In the genomic region with DNA sequence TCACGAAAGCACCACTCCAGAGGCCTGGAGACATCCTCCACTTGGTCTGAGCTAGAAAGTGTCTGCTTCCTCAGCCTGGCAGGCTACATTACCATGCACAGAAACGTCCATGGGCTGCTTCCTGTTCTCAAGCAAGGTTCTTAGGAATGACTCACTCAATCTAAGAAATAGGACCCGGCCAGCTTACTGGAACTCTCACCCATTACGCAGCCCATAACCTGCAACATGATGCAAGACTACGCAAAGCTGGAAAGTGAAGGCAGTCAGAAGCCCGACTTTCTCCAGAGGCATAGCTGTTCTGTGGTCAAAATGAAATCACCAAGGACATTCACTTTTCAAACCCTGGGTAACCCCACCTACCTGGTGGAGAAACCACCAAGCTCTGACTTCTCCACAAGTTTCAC, we compare ENCODE assay signal across 9 mouse cellular contexts. TPM values are rescaled to one million over a fixed set of nuclear protein-coding genes. Genes with fewer than 3 reads are reported as not detected.
DNase-seq lines count a peak whose midpoint lies in the region; ATAC-seq and TF ChIP-seq lines count a peak whose summit lies in the region.
"Had no signal": no experiment of that assay in that cellular context is flagged by ENCODE, and none has a peak within 500 bp of the region (broad histone marks: within the 10 kb centered on the region; RNA-seq: fewer than 3 reads in every experiment).

No protein-coding gene starts in this region.

- DNase-seq in heart, adult 11 months, result peak; percentile 96
- peak; percentile 97 for DNase-seq in 416B (ENCODE audit: low read depth)
- peak; percentile 43 to 57 for DNase-seq in adrenal gland, postnatal 36 days
- DNase-seq in lung, postnatal 0 days (ENCODE audit: low spot score), result peak; percentile 90
- no peak for DNase-seq in hindbrain, embryonic 10.5 days (ENCODE audit: low spot score)
- DNase-seq in hindbrain, embryonic 11.5 days (ENCODE audit: low spot score), result no peak

- no peak overlapping the region for H3K9ac ChIP-seq in heart, embryonic 11.5 days (ENCODE audit: low read depth, low read length)
- no peak overlapping the region for H3K9ac ChIP-seq in lung, postnatal 0 days (replicated peaks; ENCODE audit: low read depth)
- no peak overlapping the region for H3K9ac ChIP-seq in hindbrain, embryonic 11.5 days (ENCODE audit: low read depth, low read length)

- TF ChIP-seq EP300 in lung, postnatal 0 days (IDR thresholded peaks at IDR 0.05), result peak; percentile 69

- peaks cover 38% of the 10 kb centered on the region for H3K4me1 ChIP-seq in heart, embryonic 11.5 days (ENCODE audit: control insufficient read depth, insufficient read depth, low read length)
- peaks cover 29% of the 10 kb centered on the region; the same call in 1 of the 2 replicates for H3K4me1 ChIP-seq in lung, postnatal 0 days (ENCODE audit: insufficient read depth, low read depth, low read length)
- H3K4me1 ChIP-seq in hindbrain, embryonic 10.5 days (replicated peaks), result peaks cover 18% of the 10 kb centered on the region; the same call in 1 of the 2 replicates
- H3K4me1 ChIP-seq in hindbrain, embryonic 11.5 days (replicated peaks; ENCODE audit: control insufficient read depth, insufficient read depth, low read length), result no peaks in the 10 kb centered on the region

- H3K4me3 ChIP-seq in heart, embryonic 11.5 days (ENCODE audit: low read depth, low read length), result no peak overlapping the region
- H3K4me3 ChIP-seq in lung, postnatal 0 days (ENCODE audit: low read depth, low read length), result no peak overlapping the region
- H3K4me3 ChIP-seq in hindbrain, embryonic 10.5 days, result no peak overlapping the region
- no peak overlapping the region for H3K4me3 ChIP-seq in hindbrain, embryonic 11.5 days (ENCODE audit: low read depth, low read length)

- H3K27me3 ChIP-seq in heart, embryonic 11.5 days (ENCODE audit: control insufficient read depth, insufficient read depth, low read length), result no peaks in the 10 kb centered on the region
- H3K27me3 ChIP-seq in lung, postnatal 0 days (replicated peaks; ENCODE audit: insufficient read depth, low read length), result no peaks in the 10 kb centered on the region
- no peaks in the 10 kb centered on the region for H3K27me3 ChIP-seq in hindbrain, embryonic 10.5 days (ENCODE audit: insufficient read depth, poor library complexity, severe bottlenecking)
- no peaks in the 10 kb centered on the region for H3K27me3 ChIP-seq in hindbrain, embryonic 11.5 days (ENCODE audit: control insufficient read depth, insufficient read depth, low read length)

- 68% methylated on average over 6 of the region's 6 CpGs for WGBS in heart, embryonic 11.5 days (ENCODE audit: insufficient replicate concordance)
- 36% methylated on average over 6 of the region's 6 CpGs for WGBS in lung, postnatal 0 days
- WGBS in hindbrain, embryonic 10.5 days, result 85% methylated on average over 6 of the region's 6 CpGs
- 84% methylated on average over 6 of the region's 6 CpGs for WGBS in hindbrain, embryonic 11.5 days

- H3K36me3 ChIP-seq in heart, embryonic 11.5 days (ENCODE audit: control insufficient read depth, insufficient read depth, low read length), result no peaks in the 10 kb centered on the region
- H3K36me3 ChIP-seq in lung, postnatal 0 days (ENCODE audit: insufficient read depth, low read length), result no peaks in the 10 kb centered on the region
- H3K36me3 ChIP-seq in hindbrain, embryonic 10.5 days, result no peaks in the 10 kb centered on the region
- H3K36me3 ChIP-seq in hindbrain, embryonic 11.5 days (ENCODE audit: control insufficient read depth, insufficient read depth, low read length), result no peaks in the 10 kb centered on the region

- H3K4me2 ChIP-seq in heart, embryonic 11.5 days, result no peak overlapping the region
- H3K4me2 ChIP-seq in lung, postnatal 0 days (replicated peaks; ENCODE audit: low read depth, low read length), result no peak overlapping the region; the same call in 1 of the 2 replicates
- no peak overlapping the region for H3K4me2 ChIP-seq in hindbrain, embryonic 11.5 days (replicated peaks; ENCODE audit: low read depth, low read length)

- no peak for TF ChIP-seq CTCF in lung, postnatal 0 days (IDR thresholded peaks at IDR 0.05)

- H3K27ac ChIP-seq in heart, embryonic 11.5 days (ENCODE audit: low read depth, low read length), result no peak overlapping the region
- H3K27ac ChIP-seq in lung, postnatal 0 days (ENCODE audit: low read length), result peak overlapping the region; percentile 63
- H3K27ac ChIP-seq in hindbrain, embryonic 10.5 days, result no peak overlapping the region
- no peak overlapping the region for H3K27ac ChIP-seq in hindbrain, embryonic 11.5 days (ENCODE audit: low read depth, low read length)

- no peak for ATAC-seq in heart, embryonic 11.5 days (replicated peaks; ENCODE audit: insufficient number of reproducible peaks, low FRiP score, low TSS enrichment)
- peak; percentile 67 for ATAC-seq in lung, postnatal 0 days
- no peak for ATAC-seq in hindbrain, embryonic 11.5 days (ENCODE audit: low FRiP score)
- ATAC-seq in megakaryocyte-erythroid progenitor cell, adult 5-6 weeks (replicated peaks; ENCODE audit: low FRiP score, low TSS enrichment, poor library complexity, severe bottlenecking), result no peak
- ATAC-seq: forebrain, embryonic 16.5 days had no signal

- H3K9me3 ChIP-seq in heart, embryonic 11.5 days (replicated peaks; ENCODE audit: control insufficient read depth, low read length), result no peaks in the 10 kb centered on the region
- H3K9me3 ChIP-seq in lung, postnatal 0 days (ENCODE audit: low read length), result no peaks in the 10 kb centered on the region
- H3K9me3 ChIP-seq in hindbrain, embryonic 10.5 days, result no peaks in the 10 kb centered on the region
- no peaks in the 10 kb centered on the region for H3K9me3 ChIP-seq in hindbrain, embryonic 11.5 days (ENCODE audit: control insufficient read depth, low read length)

RNA-seq across cellular contexts. Expression of a gene that starts 19.0 kb away (rescaled TPM):
- 46.7 and 48.7 TPM in 2 replicates for polyA plus RNA-seq in heart, embryonic 11.5 days (2014; fragmentation: Nextera tagmentation; extraction: Ambion mirVana)
- total RNA-seq in adrenal gland, postnatal 36 days (2021), result 100 to 1,000 TPM; 120 to 130 TPM
- polyA plus RNA-seq in lung, postnatal 0 days (2015; fragmentation: Nextera tagmentation; extraction: Ambion mirVana), result 116 and 151 TPM in 2 replicates
- 24.0 and 27.1 TPM in 2 replicates for polyA plus RNA-seq in hindbrain, embryonic 10.5 days (2016; fragmentation: Nextera tagmentation; extraction: Ambion mirVana)
- 28.4 and 28.5 TPM in 2 replicates for polyA plus RNA-seq in hindbrain, embryonic 11.5 days (2014; fragmentation: Nextera tagmentation; extraction: Ambion mirVana)
- total RNA-seq in megakaryocyte-erythroid progenitor cell, adult 5-6 weeks (2014; fragmentation: Nextera tagmentation), result 127 and 136 TPM in 2 replicates
- 123 and 130 TPM in 2 replicates for total RNA-seq in megakaryocyte-erythroid progenitor cell, adult 5-6 weeks (2017)

RNA-seq across cellular contexts. Expression of a gene that starts 26.4 kb away (rescaled TPM):
- 164 and 174 TPM in 2 replicates for polyA plus RNA-seq in heart, embryonic 11.5 days (2014; fragmentation: Nextera tagmentation; extraction: Ambion mirVana)
- 100 to 1,000 TPM; 389 to 435 TPM for total RNA-seq in adrenal gland, postnatal 36 days (2021)
- polyA plus RNA-seq in lung, postnatal 0 days (2015; fragmentation: Nextera tagmentation; extraction: Ambion mirVana), result 114 and 129 TPM in 2 replicates
- polyA plus RNA-seq in hindbrain, embryonic 10.5 days (2016; fragmentation: Nextera tagmentation; extraction: Ambion mirVana), result 236 and 359 TPM in 2 replicates
- 304 and 320 TPM in 2 replicates for polyA plus RNA-seq in hindbrain, embryonic 11.5 days (2014; fragmentation: Nextera tagmentation; extraction: Ambion mirVana)
- 791 and 833 TPM in 2 replicates for total RNA-seq in megakaryocyte-erythroid progenitor cell, adult 5-6 weeks (2014; fragmentation: Nextera tagmentation)
- 389 and 460 TPM in 2 replicates for total RNA-seq in megakaryocyte-erythroid progenitor cell, adult 5-6 weeks (2017)

Comparison
In these comparisons a context has a peak if more than half of its experiments do, and no peak if none do; other contexts are left out.
1. DNase-seq: peak in heart, adult 11 months (single experiment), 416B (single experiment), adrenal gland, postnatal 36 days (2 of 2) and lung, postnatal 0 days (single experiment); none in hindbrain, embryonic 10.5 days (single experiment) and hindbrain, embryonic 11.5 days (single experiment).